Mouse (Mus musculus) ES-CJ7 (cell line): ENCODE data around the gene F12.
"Not testable (repeated sequence)": the region's sequence is repeated elsewhere in the genome, so short reads cannot be mapped to it uniquely, and the experiment has no call there.

Experiments
- DNase-seq: peaks from one replicate; pipeline ENCODE4 v3.0.0; 2011; ENCODE audit warnings: low read depth, low spot score

The F12 gene

GRCm38 (mm10) chr13:55449679-55450441, 23.3 kb upstream of the F12 start:
- DNase-seq: no peak

GRCm38 (mm10) chr13:55449205-55449604, 22.6 kb upstream of the F12 start:
- DNase-seq: no peak

- DNase-seq: no peak
Measured at GRCm38 (mm10) chr13:55448131-55448530, 21.5 kb upstream of the F12 start.

- no peak for DNase-seq
Measured at GRCm38 (mm10) chr13:55447543-55447943, 20.9 kb upstream of the F12 start.

- DNase-seq: no peak
Measured at GRCm38 (mm10) chr13:55446483-55447105, 20.0 kb upstream of the F12 start.

GRCm38 (mm10) chr13:55445361-55446091, 18.9 kb upstream of the F12 start:
- no peak for DNase-seq

GRCm38 (mm10) chr13:55444937-55445315, 18.3 kb upstream of the F12 start, which contains the start of gene Grk6:
TSS of gene Grk6 (plus strand) at chr13:55445072.
- peak; percentile 99 for DNase-seq

GRCm38 (mm10) chr13:55444286-55444936, 17.8 kb upstream of the F12 start:
- DNase-seq: peak; percentile 94

GRCm38 (mm10) chr13:55443799-55444285, 17.2 kb upstream of the F12 start:
- DNase-seq: no peak

GRCm38 (mm10) chr13:55437111-55437629, 10.6 kb upstream of the F12 start:
- not testable (repeated sequence) for DNase-seq

GRCm38 (mm10) chr13:55431889-55432685, 5.5 kb upstream of the F12 start:
- no peak for DNase-seq

- DNase-seq: no peak
Measured at GRCm38 (mm10) chr13:55430566-55430965, 4.0 kb upstream of the F12 start.

GRCm38 (mm10) chr13:55429226-55429888, 2.8 kb upstream of the F12 start:
- DNase-seq: no peak

- peak; percentile 30 for DNase-seq
Measured at GRCm38 (mm10) chr13:55420933-55421800, 5.4 kb downstream of the F12 start.

GRCm38 (mm10) chr13:55420018-55420932, 6.3 kb downstream of the F12 start:
- no peak for DNase-seq

- no peak for DNase-seq
Measured at GRCm38 (mm10) chr13:55419142-55419541, 7.5 kb downstream of the F12 start.

GRCm38 (mm10) chr13:55418004-55418403, 8.6 kb downstream of the F12 start:
- peak; percentile 81 for DNase-seq

GRCm38 (mm10) chr13:55414743-55415380, 11.7 kb downstream of the F12 start, which contains the start of gene Pfn3:
TSS of gene Pfn3 (minus strand) at chr13:55415232.
- peak; percentile 64 for DNase-seq
